13 mouse cellular contexts compared by ENCODE assay signal in the genomic region with DNA sequence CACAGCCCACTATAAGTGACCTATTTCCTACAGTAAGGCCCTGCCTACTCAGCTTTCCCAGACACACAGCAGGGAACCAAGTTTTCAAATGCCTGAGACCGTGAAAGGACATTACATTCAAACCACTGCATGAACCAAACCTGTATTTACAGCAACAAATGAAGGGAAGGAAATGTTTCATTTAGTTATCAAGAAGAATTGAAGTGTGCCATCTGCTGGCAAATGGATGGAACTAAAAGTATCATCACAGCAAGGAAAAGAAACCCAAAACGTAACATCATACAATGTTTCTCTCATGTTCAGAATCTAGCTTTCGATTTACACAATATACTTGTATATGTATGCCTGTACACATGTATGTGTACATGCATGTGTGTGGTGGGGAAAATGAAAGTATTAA. TPM values are rescaled to one million over a fixed set of nuclear protein-coding genes. Genes with fewer than 3 reads are reported as not detected.
DNase-seq lines count a peak whose midpoint lies in the region; ATAC-seq and TF ChIP-seq lines count a peak whose summit lies in the region.
"Had no signal": no experiment of that assay in that cellular context is flagged by ENCODE, and none has a peak within 500 bp of the region (broad histone marks: within the 10 kb centered on the region; RNA-seq: fewer than 3 reads in every experiment).

No protein-coding gene starts in this region.

- H3K79me2 ChIP-seq in MEL (ENCODE audit: control insufficient read depth, insufficient read depth, low read length, poor library complexity): no peaks in the 10 kb centered on the region

- 40% methylated on average over 3 of the region's 3 CpGs for WGBS in lung, postnatal 0 days

- ATAC-seq in lung, postnatal 0 days: no peak
- ATAC-seq: CD4-positive, CD25-positive, alpha-beta regulatory T cell, adult 4 months; midbrain, embryonic 16.5 days had no signal

- no peak overlapping the region for H3K27ac ChIP-seq in MEL (ENCODE audit: control insufficient read depth, low read depth, low read length)
- no peak overlapping the region for H3K27ac ChIP-seq in lung, postnatal 0 days (ENCODE audit: low read length)

- peak; percentile 41 for TF ChIP-seq RAD21 in MEL (IDR thresholded peaks at IDR 0.05; ENCODE audit: low read depth, low read length)

- H3K4me2 ChIP-seq in lung, postnatal 0 days (replicated peaks; ENCODE audit: low read depth, low read length): no peak overlapping the region

- no peaks in the 10 kb centered on the region for H3K27me3 ChIP-seq in MEL (ENCODE audit: control insufficient read depth in 1 of 2, insufficient read depth in 2 of 2, low read length in 2 of 2)
- H3K27me3 ChIP-seq in lung, postnatal 0 days (replicated peaks; ENCODE audit: insufficient read depth, low read length): no peaks in the 10 kb centered on the region

- TF ChIP-seq POLR2A in MEL (IDR thresholded peaks at IDR 0.05; ENCODE audit: control insufficient read depth in 1 of 2, insufficient read depth in 1 of 2, low read depth in 1 of 2, low read length in 2 of 2, poor library complexity in 1 of 2): no peak

- TF ChIP-seq CTCF in MEL (IDR thresholded peaks at IDR 0.05 in 2 of 3, conservative IDR thresholded peaks at IDR 0.05 in 1 of 3; ENCODE audit: control insufficient read depth in 1 of 3, insufficient read depth in 1 of 3, low read depth in 2 of 3, low read length in 3 of 3, poor library complexity in 1 of 3, severe bottlenecking in 1 of 3): peak in 1 of 3 experiments; percentile 59; a peak in 3 of 6 replicates
- TF ChIP-seq CTCF in lung, postnatal 0 days (IDR thresholded peaks at IDR 0.05): peak; percentile 63

- no peak overlapping the region for H3K9ac ChIP-seq in MEL (ENCODE audit: control insufficient read depth, low read depth, low read length, poor library complexity, severe bottlenecking)
- H3K9ac ChIP-seq in lung, postnatal 0 days (replicated peaks; ENCODE audit: low read depth): no peak overlapping the region

- H3K9me3 ChIP-seq in MEL (replicated peaks; ENCODE audit: insufficient read depth, low read length): no peaks in the 10 kb centered on the region
- no peaks in the 10 kb centered on the region for H3K9me3 ChIP-seq in lung, postnatal 0 days (ENCODE audit: low read length)

- H3K36me3 ChIP-seq in MEL (ENCODE audit: control insufficient read depth in 1 of 2, insufficient read depth in 2 of 2, low read length in 2 of 2): no peaks in the 10 kb centered on the region
- H3K36me3 ChIP-seq in lung, postnatal 0 days (ENCODE audit: insufficient read depth, low read length): no peaks in the 10 kb centered on the region

- TF ChIP-seq EP300 in MEL (IDR thresholded peaks at IDR 0.05; ENCODE audit: low read depth in 1 of 2, low read length in 2 of 2): no peak
- no peak for TF ChIP-seq EP300 in lung, postnatal 0 days (IDR thresholded peaks at IDR 0.05)

- H3K4me1 ChIP-seq in MEL (ENCODE audit: control insufficient read depth in 1 of 2, insufficient read depth in 2 of 2, low read length in 2 of 2): no peaks in the 10 kb centered on the region
- no peaks in the 10 kb centered on the region for H3K4me1 ChIP-seq in lung, postnatal 0 days (ENCODE audit: insufficient read depth, low read depth, low read length)

- peak; percentile 63 for DNase-seq in embryo, embryonic 10 days (ENCODE audit: low spot score)
- DNase-seq in embryo, embryonic 9.5 days (ENCODE audit: extremely low spot score): no peak
- peak; percentile 11 for DNase-seq in layer of hippocampus, adult 11-12 months (ENCODE audit: low spot score)
- DNase-seq in layer of hippocampus, adult 8-10 months (ENCODE audit: low spot score in 2 of 2): no peak
- peak; percentile 22 for DNase-seq in MEL (ENCODE audit: low read depth, low spot score)
- peak; percentile 62 for DNase-seq in lung, postnatal 0 days (ENCODE audit: low spot score)
- DNase-seq in ovary, postnatal 36 days (ENCODE audit: low spot score): no peak
- DNase-seq in cerebellum, adult 9-10 months: no peak
- DNase-seq: left cerebral cortex, postnatal 4 days had no signal

- no peak overlapping the region for H3K4me3 ChIP-seq in MEL (ENCODE audit: control insufficient read depth in 1 of 2, insufficient read depth in 1 of 2, low read depth in 2 of 2, low read length in 2 of 2)
- H3K4me3 ChIP-seq in lung, postnatal 0 days (ENCODE audit: low read depth, low read length): no peak overlapping the region

TF ChIP-seq in MEL, 35 proteins besides CTCF, POLR2A, EP300 and RAD21:
- TF ChIP-seq MAFK (IDR thresholded peaks at IDR 0.05; ENCODE audit: borderline replicate concordance, low read depth, low read length) (no peak), ZC3H11A (IDR thresholded peaks at IDR 0.05; ENCODE audit: low read depth, low read length) (0 out of 2 replicates have a peak, but pooled peaks have one; percentile 18), SIN3A (IDR thresholded peaks at IDR 0.05; ENCODE audit: low read length) (no peak), SMC3 (IDR thresholded peaks at IDR 0.05; ENCODE audit: low read depth, low read length) (peak; percentile 58), RCOR1 (IDR thresholded peaks at IDR 0.05; ENCODE audit: low read depth, low read length) (no peak)

RNA-seq across cellular contexts. Expression of a gene that starts 44.9 kb away (rescaled TPM):
- under 1 TPM in 3 of 4 experiments, not detected in 1; 0.22 to 0.27 (median 0.27) TPM for total RNA-seq in layer of hippocampus, adult 8-10 months (2022)
- total RNA-seq in MEL (2012; rRNA removed): not detected in 2 replicates
- polyA plus RNA-seq in MEL (2012; ENCODE audit: insufficient read depth in 1 of 2, insufficient read length in 2 of 2, low read depth in 1 of 2, low replicate concordance in 2 of 2, missing spikeins in 1 of 2): not detected
- polyA plus RNA-seq in lung, postnatal 0 days (2015; fragmentation: Nextera tagmentation; extraction: Ambion mirVana): 0.73 and 0.96 TPM in 2 replicates
- polyA plus RNA-seq: CD4-positive, CD25-positive, alpha-beta regulatory T cell, adult 4 months had no signal

RNA-seq across cellular contexts. Expression of a gene that starts 53.7 kb away (rescaled TPM):
- total RNA-seq in layer of hippocampus, adult 8-10 months (2022): 1 to 10 TPM in 1 of 4 experiments, not detected in 3; 1.1 TPM
- not detected in 2 replicates for total RNA-seq in MEL (2012; rRNA removed)
- polyA plus RNA-seq in MEL (2012; ENCODE audit: insufficient read depth in 1 of 2, insufficient read length in 2 of 2, low read depth in 1 of 2, low replicate concordance in 2 of 2, missing spikeins in 1 of 2): not detected
- polyA plus RNA-seq in lung, postnatal 0 days (2015; fragmentation: Nextera tagmentation; extraction: Ambion mirVana): 0.20 and 0.50 TPM in 2 replicates
- polyA plus RNA-seq: CD4-positive, CD25-positive, alpha-beta regulatory T cell, adult 4 months; forebrain, embryonic 11.5 days; heart, embryonic 14.5 days; midbrain, embryonic 16.5 days had no signal

Comparison
In these comparisons a context has a peak if more than half of its experiments do, and no peak if none do; other contexts are left out.
1. DNase-seq: peak in embryo, embryonic 10 days (single experiment), layer of hippocampus, adult 11-12 months (single experiment), MEL (single experiment) and lung, postnatal 0 days (single experiment); none in embryo, embryonic 9.5 days (single experiment), layer of hippocampus, adult 8-10 months (0 of 2), ovary, postnatal 36 days (single experiment) and cerebellum, adult 9-10 months (single experiment).